Mouse (Mus musculus) liver (tissue): Measurements from ENCODE around the gene Il11.

Source experiments
- DNase-seq: peaks from one replicate; pipeline ENCODE4 v3.0.0-alpha.2; 2020; ENCODE audit warnings: mixed read lengths

Il11 gene

GRCm38 (mm10) chr7:4741151-4741550, 41.5 kb downstream of the Il11 start:
- DNase-seq, result peak; percentile 90

GRCm38 (mm10) chr7:4740309-4740727, 42.3 kb downstream of the Il11 start:
- no peak for DNase-seq

GRCm38 (mm10) chr7:4739544-4740275, 42.9 kb downstream of the Il11 start, which contains the start of gene Kmt5c:
Gene Kmt5c, plus strand, starts transcription at chr7:4740115.
- DNase-seq, result peak; percentile 95

- DNase-seq, result no peak
These were observed 43.6 kb downstream of the Il11 start for GRCm38 (mm10) chr7:4739041-4739543.

GRCm38 (mm10) chr7:4732968-4733392, 49.7 kb downstream of the Il11 start:
- peak; percentile 52 for DNase-seq

GRCm38 (mm10) chr7:4731090-4731489, 51.6 kb downstream of the Il11 start:
- no peak for DNase-seq

GRCm38 (mm10) chr7:4725169-4725568, 57.5 kb downstream of the Il11 start, which contains the start of gene Tmem150b:
Gene Tmem150b, minus strand, starts transcription at chr7:4725249.
- no peak for DNase-seq

GRCm38 (mm10) chr7:4724359-4724758, 58.3 kb downstream of the Il11 start:
- no peak for DNase-seq

GRCm38 (mm10) chr7:4723508-4723907, 59.2 kb downstream of the Il11 start:
- no peak for DNase-seq
